Mouse (Mus musculus) cerebellum, adult (tissue): ENCODE data around the gene Grm5.

Experiments
- ATAC-seq: cut with Nextera tagmentation; 2 replicates; pipeline ENCODE4 v1.9.2; 2017; ENCODE audit warnings: mild to moderate bottlenecking, moderate library complexity, mixed read lengths; ENCODE audit not compliant: insufficient number of reproducible peaks, low FRiP score, low TSS enrichment

Gene Grm5

DNA sequence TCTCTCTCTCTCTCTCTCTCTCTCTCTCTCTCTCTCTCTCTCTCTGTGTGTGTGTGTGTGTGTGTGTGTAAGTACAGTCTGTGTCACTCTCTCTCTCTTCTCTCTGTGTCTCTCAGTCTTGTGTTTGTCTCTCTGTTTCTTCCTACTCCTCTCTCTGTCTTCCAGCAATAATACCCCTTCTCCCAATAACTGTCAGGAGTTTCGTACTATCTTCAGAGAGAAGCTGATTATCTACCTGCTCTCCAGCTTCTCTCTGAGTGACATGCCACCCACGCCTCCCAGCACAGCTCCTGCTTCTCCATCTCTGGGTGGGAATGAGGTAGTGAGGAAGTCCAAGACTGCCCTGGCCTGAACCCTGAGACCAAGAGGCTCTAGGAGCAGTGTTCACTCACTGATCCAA, at the start of gene Grm5:
Gene Grm5, plus strand, starts transcription at position 301 of the 400 bp plus-strand sequence.
- ATAC-seq: no peak

DNA sequence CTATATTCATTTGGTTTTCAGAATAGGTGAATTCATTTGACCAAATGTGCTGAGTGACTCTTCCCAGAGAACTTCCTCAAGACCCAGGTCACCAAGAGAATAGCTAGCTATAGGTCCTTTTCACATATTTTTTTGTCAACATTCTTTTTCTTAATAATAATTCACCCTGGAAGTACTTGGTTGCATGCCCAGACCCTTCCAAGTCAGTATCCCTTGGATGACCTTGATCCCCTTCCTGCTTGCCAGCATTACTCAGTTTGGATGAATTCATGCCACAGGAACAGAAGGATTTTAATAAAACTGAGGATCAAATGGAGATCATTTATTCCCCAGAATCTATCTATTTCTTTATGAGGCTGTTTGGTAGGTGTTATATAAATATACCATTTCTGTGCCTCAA, 44.9 kb upstream of the Grm5 start:
- ATAC-seq: no peak

DNA sequence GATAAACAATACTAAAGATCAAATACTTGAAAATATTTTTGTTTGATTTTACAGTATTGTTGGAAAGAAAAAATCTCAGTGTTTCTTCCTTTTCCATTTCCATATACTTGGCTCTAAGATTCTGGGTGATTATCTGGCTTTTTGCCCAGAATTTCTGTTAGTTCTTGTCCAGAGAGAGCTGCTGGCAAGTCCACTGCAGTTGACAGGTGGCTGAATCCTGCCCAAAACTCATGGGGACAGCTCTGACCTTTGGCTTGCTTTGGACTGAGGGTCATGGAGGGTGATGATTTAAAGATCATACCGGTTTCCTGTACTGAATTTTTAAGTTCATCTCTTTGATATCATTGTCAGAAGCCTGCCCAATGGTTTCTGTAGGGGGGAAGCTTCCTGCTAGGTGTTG, 18.7 kb upstream of the Grm5 start:
- no peak for ATAC-seq

DNA sequence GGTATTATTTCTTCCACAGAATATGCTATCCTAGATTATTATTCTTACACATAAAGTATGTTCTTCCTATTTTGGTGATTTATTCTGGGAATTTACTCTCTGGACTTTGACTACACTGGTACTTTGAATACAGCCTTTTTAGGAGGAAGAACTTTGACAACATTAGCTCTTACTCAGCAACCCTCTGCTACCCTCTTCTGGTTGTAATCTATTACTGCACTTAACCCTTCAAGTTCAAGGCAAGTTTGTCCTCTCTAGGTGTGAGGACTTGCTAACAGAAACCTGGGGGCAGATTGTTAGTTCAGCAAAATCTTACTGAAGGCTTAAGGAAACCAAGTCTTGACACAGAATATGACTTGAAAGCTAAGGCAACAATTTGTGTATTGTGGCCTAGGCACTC, 17.5 kb upstream of the Grm5 start:
- no peak for ATAC-seq

DNA sequence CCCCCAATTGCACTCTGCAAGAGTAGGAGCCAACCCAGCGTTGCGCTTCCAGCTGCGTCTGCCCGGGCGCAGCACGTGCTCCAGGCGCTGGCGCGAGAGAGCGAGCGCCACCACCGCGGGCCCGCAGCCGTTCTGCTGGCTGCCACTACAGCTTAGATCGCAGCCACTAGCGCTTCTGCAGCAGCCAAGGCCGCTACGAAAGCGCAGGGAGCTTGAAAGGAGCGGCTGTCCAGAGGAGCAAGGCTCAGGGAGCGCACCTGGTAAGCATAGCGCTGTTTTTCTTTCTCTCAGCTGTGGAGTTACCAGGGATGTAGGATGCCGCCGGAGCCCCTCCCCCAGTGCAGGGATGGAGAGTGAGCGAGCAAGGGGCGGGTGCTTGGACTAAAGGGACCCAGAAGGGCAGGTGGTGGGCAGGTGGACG, 323 bp downstream of the Grm5 start:
- peak; percentile 31; the same call in 1 of the 2 replicates for ATAC-seq

DNA sequence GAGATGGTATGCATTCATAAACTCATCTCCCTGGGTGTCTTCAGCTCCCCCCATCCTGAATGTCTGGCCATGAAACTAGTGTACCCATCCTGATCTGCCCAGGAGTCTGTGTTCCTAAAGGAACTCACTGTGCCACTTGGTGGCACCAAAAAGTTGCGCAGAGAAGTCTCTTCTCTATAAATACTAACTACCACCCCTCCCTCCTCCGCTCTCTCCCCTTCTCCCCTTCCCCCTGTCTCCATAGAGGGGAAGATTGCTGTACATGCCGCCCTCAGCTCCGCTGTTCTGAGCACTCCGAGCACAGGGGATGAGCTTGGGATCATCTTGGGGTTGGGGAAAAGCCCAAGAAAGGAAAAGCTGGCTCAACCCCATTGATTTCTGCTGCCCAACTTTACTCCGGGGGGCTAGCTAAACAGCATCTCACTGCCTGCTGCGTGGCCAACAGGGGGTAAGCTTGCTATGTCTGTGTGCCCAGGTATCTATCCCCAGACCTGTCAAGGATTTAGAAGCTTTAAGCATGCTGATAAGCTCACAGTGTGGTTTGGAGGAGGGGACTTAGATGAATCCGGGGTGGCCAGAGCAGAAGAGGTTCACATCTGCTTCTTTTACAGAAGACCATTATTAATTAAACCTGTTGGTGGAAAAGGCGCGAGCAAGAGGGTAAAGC, 2.4 kb downstream of the Grm5 start:
- no peak for ATAC-seq

DNA sequence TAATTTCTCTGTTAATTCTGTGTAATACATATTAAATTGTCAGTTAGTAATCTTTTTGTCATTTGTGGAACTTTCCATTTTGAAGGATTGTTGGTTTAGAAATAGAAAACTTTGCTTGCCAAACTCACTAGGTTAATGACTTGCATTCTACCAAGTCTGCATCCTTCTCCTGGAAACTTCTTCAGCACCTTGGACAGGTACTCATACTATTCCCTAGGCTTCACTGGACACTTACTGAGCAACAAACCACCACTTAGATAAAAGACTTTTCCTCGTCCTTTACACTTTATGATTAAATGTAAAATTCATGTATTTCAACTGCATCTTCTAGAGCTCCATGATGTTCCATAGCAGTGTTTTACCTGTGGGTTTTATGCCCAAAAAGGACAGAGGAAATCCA, 4.0 kb downstream of the Grm5 start:
- ATAC-seq: no peak

DNA sequence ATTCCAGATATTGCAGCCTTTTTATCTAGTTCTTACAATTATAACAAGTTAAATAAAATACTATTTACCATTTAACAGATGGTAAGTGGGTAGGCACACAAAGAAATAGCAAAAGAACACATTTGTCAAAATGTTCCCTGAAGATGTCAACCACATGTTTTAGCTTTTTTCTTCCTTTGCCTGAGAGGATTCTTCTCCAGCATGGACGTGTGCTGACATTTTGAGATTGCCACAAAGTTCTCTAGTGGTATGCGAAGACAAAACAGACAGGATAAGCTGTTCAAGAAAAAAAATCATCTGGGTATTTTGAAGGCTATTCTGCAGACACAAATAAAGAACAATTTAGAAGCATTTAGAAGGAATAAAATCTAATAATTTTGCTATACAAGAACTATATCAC, 42.3 kb downstream of the Grm5 start:
- ATAC-seq: no peak

DNA sequence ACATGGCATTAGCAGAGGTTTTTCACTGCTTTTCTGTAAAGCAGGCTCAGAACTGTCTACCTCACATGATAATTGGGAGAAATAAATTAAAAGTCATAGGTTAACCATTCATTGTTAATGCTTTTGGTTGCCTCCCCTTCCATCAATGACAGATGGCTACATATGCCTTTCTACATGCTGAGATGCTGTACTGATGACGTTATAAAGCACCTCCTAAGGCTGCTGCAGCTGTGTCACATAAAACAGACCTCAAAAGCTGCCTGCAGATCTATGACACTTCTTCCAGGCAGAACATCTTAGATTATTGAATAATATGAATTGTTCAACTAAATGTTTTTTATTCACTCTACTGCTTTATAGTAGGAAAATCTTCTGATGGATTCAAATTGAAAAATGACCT, 51.6 kb downstream of the Grm5 start:
- ATAC-seq: no peak

DNA sequence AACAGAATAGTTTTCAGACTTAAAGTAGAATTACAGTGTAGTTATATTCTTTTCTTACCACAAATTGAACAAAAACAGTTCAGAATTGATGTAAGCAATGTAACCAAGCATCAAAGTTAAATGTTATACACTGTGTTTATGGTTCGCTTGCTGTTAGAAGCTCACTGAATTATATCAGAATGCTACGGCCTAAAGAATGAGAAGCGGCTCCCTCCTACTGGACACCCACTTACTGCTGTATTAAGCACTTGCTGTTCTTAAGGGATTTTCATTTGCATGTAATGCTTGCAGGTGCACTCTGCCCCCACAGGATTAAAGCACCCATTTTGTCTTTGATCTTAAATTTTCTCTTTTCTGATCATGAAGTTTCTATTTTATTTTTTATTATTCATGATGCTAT, 66.6 kb downstream of the Grm5 start:
- ATAC-seq: no peak

DNA sequence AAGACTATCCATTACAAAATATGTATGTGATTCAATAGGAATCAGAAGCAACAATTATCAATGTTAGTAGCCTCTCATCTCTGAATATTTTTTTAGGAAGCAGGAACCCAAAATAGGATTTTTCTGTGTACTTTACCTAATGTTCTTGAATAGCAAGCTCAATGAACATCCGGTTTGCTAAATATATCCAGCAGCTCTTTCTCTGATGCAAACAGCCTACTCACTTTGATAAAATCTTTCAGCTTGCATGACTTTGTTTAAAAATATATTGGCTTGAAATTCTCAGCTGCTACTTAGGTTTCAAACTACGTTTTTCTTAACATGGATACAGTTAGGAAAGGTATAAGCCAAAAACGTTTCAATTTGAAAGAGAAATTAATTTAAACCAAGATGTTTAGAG, 77.8 kb downstream of the Grm5 start:
- no peak for ATAC-seq

DNA sequence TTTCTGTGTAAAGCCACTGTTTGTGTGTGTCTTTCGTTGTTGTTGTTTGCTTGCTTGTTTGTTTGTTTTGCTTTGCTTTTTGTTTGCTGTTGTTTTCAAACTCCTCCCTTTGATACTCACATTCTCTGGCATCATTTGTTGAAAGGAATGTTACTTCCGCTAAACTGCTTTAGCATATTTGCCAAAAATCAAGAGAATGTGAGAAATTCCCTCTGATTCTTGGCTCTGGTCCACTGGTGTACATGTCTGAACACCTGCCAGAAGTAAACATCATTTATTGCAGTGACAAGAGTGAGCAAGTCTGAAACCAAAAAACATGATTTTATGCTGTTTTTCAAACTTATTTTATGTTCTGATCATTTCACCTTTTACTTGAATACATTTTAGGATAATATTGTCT, 80.1 kb downstream of the Grm5 start:
- no peak for ATAC-seq

DNA sequence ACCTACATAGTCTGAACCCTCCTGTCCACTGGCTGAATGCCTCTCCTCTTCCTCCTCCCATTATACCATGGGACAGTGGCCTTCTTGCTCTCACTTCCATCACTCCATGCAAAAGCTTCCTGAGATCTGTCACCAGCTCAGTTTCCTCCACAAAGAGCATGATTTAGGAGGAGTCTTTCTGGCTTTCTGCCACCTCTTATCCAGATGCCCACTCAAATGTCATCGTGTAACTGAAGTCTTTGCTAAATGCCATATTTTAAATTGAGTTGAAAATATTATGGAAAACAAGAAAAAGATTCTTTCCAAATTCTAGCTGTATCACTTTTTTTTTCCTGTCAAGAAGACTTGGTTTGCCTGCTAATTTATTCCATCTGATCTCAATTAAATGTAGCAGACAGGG, 132.4 kb downstream of the Grm5 start:
- ATAC-seq: no peak

DNA sequence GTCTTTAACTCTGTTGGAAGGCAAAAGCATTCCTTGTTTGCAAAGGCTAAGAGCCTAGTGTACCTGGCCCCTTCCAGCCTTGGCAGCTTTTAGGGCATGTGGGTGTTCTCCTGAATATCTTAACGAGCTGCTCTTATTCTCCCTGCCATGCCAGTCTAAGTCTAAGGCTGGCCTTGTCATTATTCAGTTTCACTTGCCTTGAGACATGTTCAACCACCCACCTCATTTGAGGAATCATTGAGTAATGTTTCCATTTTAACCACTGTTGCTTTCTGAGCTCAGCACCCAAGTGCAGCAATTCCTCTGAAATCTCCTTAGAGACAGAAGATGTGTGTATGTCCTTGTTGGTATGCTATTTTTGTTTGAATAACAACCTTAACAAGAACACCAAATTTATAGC, 134.7 kb downstream of the Grm5 start:
- no peak for ATAC-seq

DNA sequence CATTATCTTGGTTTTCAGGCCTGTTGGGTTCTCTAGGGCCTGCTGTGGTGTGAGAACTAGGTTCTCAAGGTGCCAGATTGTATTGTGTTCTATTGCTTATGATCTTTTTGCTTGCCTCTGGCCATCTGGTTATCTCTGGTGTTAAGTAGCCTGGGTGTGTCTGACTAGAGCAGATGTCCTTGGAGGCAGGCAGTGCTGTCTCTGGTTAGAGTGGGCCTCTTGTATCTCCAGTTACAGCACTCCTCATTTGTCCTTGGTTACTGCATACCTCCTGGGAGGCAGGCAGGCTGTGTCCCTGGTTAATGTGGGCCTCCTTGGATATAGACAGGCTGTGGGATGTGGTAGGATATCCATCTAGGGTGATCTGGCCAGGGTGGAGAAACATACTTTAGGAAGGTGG, 150.5 kb downstream of the Grm5 start:
- ATAC-seq: no peak

DNA sequence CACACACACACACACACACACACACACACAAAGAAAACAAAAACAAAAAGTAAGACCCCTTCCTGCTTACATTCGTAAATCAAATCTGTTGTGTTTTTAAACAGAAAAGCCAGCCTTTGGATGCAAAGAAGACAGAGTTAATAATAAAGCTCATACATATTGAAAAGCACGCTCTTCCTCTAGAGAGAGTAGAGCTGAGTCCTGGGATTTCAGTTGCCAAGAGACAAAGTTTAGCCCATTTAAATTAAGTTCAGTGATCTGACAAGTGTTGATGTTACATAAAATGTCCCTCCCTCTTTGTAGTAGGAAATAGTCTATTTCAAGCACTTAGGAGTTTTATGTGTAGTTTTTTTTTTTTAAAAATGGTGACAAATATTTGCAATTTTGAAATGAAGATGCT, 178.0 kb downstream of the Grm5 start:
- no peak for ATAC-seq

DNA sequence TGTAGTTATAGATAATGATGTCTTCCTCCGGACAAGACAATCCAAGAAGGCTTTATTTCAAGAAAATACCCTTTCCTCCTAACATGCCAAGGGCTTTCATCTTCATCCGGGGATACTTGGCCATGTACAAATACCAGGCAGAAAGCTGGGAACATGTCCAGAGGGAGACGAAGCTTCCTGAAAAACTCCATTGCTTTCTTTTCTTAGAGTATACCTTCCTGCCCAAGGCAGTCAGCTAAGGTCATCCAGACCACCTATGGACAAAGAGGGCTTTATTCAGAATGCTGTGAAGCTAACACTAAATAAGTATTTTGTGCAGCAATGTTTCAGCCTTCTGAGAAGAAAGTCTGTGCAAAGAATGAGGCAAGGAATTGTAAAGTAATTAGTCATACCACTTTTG, 178.4 kb downstream of the Grm5 start:
- no peak for ATAC-seq

DNA sequence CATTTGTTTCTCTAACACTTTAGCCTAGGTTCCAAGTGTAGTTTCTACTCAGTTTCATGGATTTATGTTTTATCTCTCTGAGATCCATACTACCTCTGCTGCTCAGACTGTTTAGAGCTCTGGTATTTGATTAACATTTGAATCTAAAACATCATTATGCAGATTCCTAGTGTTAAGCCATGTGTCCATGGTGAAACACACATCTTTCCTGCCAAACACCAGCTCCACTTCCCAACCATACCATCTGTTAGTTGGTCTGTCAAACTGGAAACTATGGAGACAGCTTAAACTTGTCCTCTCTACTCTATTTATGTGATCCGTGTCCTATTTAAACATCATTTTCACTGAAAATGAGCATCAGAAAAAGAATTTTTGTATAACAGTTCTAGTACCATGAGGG, 203.6 kb downstream of the Grm5 start:
- no peak for ATAC-seq

DNA sequence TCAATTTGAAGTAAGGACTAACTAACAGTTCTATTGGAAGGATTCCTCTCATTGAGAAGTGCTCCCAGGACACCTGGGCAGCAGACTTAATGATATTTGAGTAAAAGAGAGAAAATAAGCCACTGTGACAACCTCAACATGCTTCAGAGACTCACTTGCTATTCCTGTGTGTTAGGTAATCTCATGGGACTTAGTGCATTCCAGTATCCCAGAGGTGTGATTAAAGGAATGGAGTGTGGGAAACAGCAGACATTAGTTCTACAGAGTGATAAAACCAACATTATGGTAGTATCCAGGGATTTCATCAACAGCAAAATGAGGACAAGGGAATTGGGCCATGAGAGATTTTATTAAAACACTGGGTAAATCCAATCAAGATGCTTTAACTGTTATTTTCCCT, 205.0 kb downstream of the Grm5 start:
- no peak for ATAC-seq

DNA sequence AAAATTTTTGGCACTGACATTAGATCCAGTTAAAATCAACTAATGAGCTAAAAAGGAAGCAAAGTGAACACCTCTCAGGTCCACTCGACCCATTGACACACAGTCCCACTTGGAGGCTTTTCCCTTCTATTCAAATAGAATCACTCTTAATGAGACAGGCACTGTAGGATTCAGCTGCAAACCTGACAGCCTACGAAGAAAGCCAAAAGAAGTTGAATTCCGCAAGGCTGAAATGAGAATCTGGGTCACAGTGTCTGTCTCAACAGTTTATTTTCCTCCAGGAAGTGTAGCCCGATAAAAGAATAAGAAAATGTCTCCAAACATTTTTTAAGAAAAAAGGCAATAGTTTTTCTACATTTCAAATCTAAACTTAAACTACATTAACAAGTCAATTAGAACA, 209.9 kb downstream of the Grm5 start:
- ATAC-seq: no peak

DNA sequence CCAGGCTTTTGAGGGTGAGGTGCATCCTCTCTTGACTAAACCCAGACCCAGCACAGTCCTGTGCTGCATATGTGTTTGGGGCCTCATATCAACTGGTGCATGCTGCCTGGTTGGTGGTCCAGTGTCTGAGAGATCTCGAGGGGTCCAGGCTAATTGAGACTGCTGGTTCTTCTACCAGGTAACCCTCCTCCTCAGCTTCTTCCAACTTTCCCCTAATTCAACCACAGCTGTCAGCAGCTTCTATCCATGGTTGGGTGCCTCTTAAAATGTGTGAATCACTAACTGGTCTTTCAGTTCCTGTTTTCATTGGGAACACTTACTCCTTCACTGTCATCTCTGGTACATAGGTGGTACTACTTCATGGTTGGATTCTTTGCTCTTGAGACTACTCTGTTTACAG, 240.9 kb downstream of the Grm5 start:
- no peak for ATAC-seq

DNA sequence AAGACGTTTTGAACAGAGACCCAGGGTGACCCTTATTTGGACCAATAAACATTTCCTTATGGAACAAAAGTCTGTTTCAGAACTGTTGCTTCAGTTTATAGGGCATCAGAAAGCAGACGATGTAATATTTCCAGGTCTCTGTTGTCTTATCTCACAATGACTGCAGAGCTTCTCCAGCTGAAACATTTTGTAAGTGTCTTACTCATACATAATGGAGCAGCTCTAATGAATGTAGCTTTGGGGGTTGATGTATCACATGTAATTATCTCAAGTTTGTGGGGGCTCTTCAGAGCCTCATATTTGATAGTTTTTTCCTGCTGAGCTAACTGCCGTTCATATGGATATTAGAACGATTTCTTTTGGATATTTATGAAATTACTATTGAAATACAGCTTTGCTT, 250.7 kb downstream of the Grm5 start:
- no peak for ATAC-seq

DNA sequence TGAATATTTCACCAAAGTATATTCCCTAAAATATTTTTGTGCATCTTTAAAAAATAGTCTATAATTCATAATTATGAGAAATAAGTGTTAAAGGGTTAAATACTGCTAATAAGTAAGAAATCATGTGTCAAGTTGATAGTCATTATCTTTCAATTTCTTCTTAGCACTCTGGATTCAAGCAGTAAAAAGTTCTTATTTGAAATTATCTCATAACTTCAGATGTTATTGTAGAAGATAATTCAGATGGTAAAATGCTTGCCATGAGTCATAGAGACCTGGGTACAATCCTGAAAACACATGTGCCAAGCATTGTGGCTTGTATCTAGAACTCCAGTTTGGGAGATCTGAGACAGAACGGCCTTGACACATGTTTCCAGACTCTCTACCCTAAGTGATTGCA, 254.6 kb downstream of the Grm5 start:
- ATAC-seq: no peak
